Mouse (Mus musculus): ENCODE results near the gene Mmp15. TPM values are rescaled to one million over a fixed set of nuclear protein-coding genes. Genes with fewer than 3 reads are reported as not detected.
A peak's percentile ranks its signal among the peaks of the same experiment; 100 is the strongest.

The Mmp15 gene
- polyA plus RNA-seq, 1 experiment from 2014 or later, result 15.3 TPM

DNA sequence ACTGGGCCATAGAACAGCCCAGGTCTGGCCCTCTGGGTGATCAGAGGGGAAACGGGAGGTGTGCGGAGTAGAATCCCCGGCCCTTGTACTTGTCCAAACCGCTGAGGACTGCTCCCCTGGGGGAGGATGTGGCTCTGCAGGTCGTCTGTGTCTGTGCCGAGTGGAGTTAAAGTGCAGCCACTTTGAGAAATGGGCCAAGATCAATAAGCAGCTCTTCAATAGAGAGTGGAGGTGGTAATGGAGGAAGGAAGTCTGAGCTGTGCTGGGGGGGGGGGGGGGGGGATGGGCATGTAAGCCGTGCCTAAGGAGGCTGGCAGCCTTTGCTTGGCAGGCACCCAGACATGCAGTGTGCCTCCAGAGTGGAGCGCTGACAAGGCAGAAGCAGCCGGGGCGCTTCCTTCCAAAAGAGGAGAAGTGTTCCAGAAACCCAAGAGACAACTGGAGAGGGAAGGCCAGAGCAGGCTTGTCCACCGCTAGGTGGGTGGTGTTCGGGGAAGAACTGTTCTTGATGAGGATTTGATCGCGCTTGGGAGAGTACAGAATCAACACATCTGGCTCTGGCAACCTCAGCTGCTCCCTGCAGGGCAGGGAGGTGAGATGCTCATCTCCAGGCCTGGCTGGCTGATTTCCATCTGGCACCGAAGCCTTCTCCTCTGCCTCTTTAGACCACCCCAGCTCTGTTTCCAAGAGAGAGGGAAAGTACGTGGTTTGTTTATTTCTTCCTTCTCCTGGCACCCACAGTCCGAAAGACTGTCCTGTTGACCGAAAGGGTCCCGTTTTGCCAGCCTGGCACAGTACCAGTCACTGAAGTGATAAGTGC, 3.0 kb upstream of the Mmp15 start:
- 38% methylated on average over 19 of the region's 19 CpGs for WGBS
- peaks cover 11% of the 10 kb centered on the region for H3K4me1 ChIP-seq (ENCODE audit: control insufficient read depth, insufficient read depth, low read length)
- no peak overlapping the region; the same call in 1 of the 2 replicates for H3K27ac ChIP-seq (replicated peaks; ENCODE audit: low read depth, low read length)
- peaks cover 10% of the 10 kb centered on the region for H3K27me3 ChIP-seq (replicated peaks; ENCODE audit: control insufficient read depth, insufficient read depth, low read length)
- H3K36me3 ChIP-seq (ENCODE audit: control insufficient read depth, insufficient read depth, low read length), result peaks cover 16% of the 10 kb centered on the region
- ATAC-seq (ENCODE audit: low read depth) (no peak), DNase-seq (ENCODE audit: low spot score) (peak; percentile 82)
- peak overlapping the region; percentile 28; the same call in 1 of the 2 replicates for H3K4me2 ChIP-seq (ENCODE audit: low read depth, low read length)
- no peak overlapping the region for H3K4me3 ChIP-seq (ENCODE audit: low read depth, low read length)
- H3K9me3 ChIP-seq (ENCODE audit: control insufficient read depth, low read length), result no peaks in the 10 kb centered on the region
- H3K9ac ChIP-seq (ENCODE audit: low read depth, low read length), result 0 out of 2 replicates have a peak overlapping the region, but pooled peaks have one; percentile 10

DNA sequence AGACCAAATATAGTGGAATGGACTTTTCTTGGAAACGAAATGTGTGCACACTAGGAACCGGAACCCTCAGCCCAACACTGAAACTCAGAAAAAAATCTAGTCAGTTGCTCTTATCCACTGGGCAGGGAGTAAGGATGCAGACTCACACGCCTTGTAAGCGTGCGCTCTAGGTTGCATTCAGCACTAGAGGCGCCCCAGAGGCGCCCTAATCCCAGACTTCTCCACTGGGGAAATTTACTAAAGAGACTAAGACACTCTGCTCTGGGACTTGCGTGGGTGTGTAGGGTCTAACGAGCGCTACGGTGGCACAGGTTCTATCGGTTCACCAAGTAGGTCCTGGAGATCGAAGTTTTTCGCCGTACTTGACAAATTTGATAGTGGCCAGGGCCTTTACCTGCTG, 607 bp upstream of the Mmp15 start:
- Histone ChIP-seq H3K4me3 (ENCODE audit: low read depth, low read length) (peak overlapping the region; percentile 75), H3K27me3 (replicated peaks; ENCODE audit: control insufficient read depth, insufficient read depth, low read length) (peaks cover 14% of the 10 kb centered on the region), H3K4me1 (ENCODE audit: control insufficient read depth, insufficient read depth, low read length) (peaks cover 11% of the 10 kb centered on the region), H3K27ac (replicated peaks; ENCODE audit: low read depth, low read length) (no peak overlapping the region), H3K9me3 (ENCODE audit: control insufficient read depth, low read length) (no peaks in the 10 kb centered on the region), H3K4me2 (ENCODE audit: low read depth, low read length) (peak overlapping the region; percentile 99), H3K36me3 (ENCODE audit: control insufficient read depth, insufficient read depth, low read length) (no peaks in the 10 kb centered on the region; the same call in 1 of the 2 replicates), H3K9ac (ENCODE audit: low read depth, low read length) (no peak overlapping the region)
- WGBS, result 3% methylated on average over 15 of the region's 15 CpGs
- ATAC-seq (ENCODE audit: low read depth), result no peak
- peak; percentile 68 for DNase-seq (ENCODE audit: low spot score)

DNA sequence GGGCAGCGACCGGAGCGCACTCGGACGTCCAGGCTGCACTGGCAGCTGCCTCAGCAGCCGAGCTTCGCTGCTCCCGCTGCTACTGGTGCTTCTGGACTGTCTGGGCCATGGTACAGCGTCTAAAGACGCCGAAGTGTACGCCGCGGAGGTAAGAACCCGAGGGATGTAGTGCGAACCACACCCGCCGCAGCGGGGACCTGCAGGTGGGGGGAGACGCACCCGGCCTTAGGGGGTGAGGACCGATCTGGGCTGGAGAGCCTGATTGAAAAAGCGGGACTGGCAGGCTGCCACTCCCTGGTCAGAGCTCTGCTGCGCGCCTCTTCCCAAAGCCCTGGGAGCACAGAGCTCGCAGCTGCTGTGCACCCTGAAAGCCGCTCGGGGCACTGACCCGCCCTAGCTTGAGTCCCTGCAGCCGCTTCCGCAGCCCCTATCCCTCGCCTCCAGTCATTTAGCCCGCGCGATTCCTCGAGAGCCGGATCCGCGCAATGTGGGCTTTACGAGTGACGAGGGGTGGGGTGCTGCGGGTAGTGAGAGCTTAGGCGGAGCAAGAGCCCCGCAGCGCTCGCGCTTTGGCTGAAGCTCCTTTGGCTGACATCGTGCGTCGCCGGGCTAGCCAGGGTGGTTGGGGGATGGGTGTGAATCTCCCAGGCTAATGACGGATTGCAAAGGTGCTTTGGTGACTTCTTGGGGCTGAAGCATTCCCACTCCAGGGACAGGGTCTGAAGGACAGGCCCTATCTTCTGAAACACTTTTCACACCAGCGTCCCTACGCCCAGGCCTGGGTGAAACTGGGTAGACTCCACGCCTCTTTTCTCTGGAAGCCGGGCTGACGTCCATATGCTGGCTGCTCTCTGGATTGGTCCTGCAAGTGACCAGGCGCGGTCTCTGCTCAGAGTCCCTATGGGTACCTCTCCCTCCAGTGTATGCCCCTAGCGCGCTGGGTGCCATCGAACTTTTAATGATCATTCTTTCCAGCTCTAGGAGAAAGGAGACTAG, 1.1 kb downstream of the Mmp15 start:
- Histone ChIP-seq H3K9ac (ENCODE audit: low read depth, low read length) (peak overlapping the region; percentile 76), H3K4me3 (ENCODE audit: low read depth, low read length) (peak overlapping the region; percentile 75), H3K4me2 (ENCODE audit: low read depth, low read length) (peak overlapping the region; percentile 99), H3K9me3 (ENCODE audit: control insufficient read depth, low read length) (no peaks in the 10 kb centered on the region), H3K4me1 (ENCODE audit: control insufficient read depth, insufficient read depth, low read length) (peaks cover 11% of the 10 kb centered on the region), H3K27me3 (replicated peaks; ENCODE audit: control insufficient read depth, insufficient read depth, low read length) (peaks cover 14% of the 10 kb centered on the region), H3K36me3 (ENCODE audit: control insufficient read depth, insufficient read depth, low read length) (no peaks in the 10 kb centered on the region), H3K27ac (replicated peaks; ENCODE audit: low read depth, low read length) (no peak overlapping the region)
- 3% methylated on average over 55 of the region's 62 CpGs for WGBS
- ATAC-seq (ENCODE audit: low read depth) (peak; percentile 48), DNase-seq (ENCODE audit: low spot score) (peak; percentile 68)

DNA sequence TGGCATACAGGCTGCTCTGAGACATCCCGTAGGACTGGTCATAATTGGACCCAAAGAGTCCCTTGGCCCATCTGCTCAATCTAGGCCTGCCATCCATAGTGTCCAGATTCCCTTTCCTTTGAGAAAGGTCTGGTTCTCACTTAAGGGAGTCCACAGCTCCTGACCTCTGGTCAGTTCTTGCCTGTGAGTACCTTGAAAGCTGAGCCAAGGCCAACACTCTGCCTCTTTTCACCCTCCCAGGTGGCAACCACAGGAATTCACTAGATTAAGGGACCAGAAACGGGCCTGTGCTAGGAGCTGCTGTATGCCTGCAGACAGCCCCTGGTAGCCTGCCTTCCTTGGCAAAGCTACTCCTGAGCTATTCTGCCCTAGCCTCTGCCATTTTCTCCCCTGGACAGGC, 2.5 kb downstream of the Mmp15 start:
- H3K27ac ChIP-seq (replicated peaks; ENCODE audit: low read depth, low read length), result no peak overlapping the region
- peaks cover 14% of the 10 kb centered on the region for H3K27me3 ChIP-seq (replicated peaks; ENCODE audit: control insufficient read depth, insufficient read depth, low read length)
- WGBS, result 88% methylated on average over 2 of the region's 2 CpGs
- no peaks in the 10 kb centered on the region; the same call in 1 of the 2 replicates for H3K4me1 ChIP-seq (ENCODE audit: control insufficient read depth, insufficient read depth, low read length)
- H3K36me3 ChIP-seq (ENCODE audit: control insufficient read depth, insufficient read depth, low read length), result no peaks in the 10 kb centered on the region
- no peak overlapping the region for H3K4me3 ChIP-seq (ENCODE audit: low read depth, low read length)
- H3K9ac ChIP-seq (ENCODE audit: low read depth, low read length), result no peak overlapping the region
- no peaks in the 10 kb centered on the region for H3K9me3 ChIP-seq (ENCODE audit: control insufficient read depth, low read length)
- no peak for DNase-seq (ENCODE audit: low spot score)
- no peak overlapping the region for H3K4me2 ChIP-seq (ENCODE audit: low read depth, low read length)
- no peak for ATAC-seq (ENCODE audit: low read depth)

DNA sequence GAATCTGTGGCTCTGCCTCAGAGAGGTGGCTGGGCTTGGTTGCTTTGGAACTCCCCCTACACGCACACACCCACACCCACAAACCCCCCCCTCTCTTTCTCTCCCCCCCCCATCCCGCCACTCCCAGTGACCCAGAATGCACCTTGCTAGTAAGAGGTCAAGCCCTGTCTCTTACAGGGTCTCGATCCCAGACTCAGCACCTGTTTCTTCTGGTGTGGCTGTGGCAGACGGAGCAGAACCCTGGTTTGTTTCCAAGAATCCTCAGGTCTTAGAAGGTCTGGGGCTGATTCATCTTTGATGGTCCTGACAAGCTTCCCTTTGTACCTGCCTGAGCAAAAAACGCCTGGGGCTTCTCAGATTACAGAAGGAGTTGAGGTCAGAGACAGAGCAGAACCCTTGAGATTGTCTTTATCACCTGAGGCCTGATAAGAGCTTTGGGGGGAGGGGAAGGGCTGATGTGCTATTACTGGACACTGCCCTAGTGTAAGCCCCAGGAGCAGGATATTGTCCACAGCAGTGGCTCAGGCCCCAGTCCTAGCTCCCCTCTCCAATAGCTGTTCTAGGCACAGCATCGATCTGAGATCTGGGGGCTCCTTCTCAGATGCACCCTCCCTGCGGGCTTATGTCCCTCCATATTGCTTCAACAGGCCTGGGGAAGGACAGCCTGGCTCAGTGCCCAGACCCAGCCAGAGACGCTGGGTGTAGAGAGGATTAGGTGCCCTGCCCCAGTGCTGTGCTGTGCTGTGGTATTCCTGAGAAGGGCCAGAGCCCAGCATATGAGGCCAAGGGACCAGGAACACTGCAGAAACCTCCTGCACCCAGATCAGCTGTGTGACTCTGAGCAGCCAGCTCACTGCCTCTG, 6.7 kb downstream of the Mmp15 start:
- peak; percentile 41 for ATAC-seq (ENCODE audit: low read depth)
- Histone ChIP-seq H3K4me1 (ENCODE audit: control insufficient read depth, insufficient read depth, low read length) (no peaks in the 10 kb centered on the region; the same call in 1 of the 2 replicates), H3K4me3 (ENCODE audit: low read depth, low read length) (no peak overlapping the region), H3K27ac (replicated peaks; ENCODE audit: low read depth, low read length) (no peak overlapping the region), H3K4me2 (ENCODE audit: low read depth, low read length) (no peak overlapping the region), H3K36me3 (ENCODE audit: control insufficient read depth, insufficient read depth, low read length) (no peaks in the 10 kb centered on the region), H3K9ac (ENCODE audit: low read depth, low read length) (no peak overlapping the region), H3K27me3 (replicated peaks; ENCODE audit: control insufficient read depth, insufficient read depth, low read length) (0 out of 2 replicates have a peak, but pooled peaks cover 7% of the 10 kb centered on the region), H3K9me3 (ENCODE audit: control insufficient read depth, low read length) (no peaks in the 10 kb centered on the region)
- 37% methylated on average over 6 of the region's 8 CpGs for WGBS
- DNase-seq (ENCODE audit: low spot score), result peak; percentile 32

DNA sequence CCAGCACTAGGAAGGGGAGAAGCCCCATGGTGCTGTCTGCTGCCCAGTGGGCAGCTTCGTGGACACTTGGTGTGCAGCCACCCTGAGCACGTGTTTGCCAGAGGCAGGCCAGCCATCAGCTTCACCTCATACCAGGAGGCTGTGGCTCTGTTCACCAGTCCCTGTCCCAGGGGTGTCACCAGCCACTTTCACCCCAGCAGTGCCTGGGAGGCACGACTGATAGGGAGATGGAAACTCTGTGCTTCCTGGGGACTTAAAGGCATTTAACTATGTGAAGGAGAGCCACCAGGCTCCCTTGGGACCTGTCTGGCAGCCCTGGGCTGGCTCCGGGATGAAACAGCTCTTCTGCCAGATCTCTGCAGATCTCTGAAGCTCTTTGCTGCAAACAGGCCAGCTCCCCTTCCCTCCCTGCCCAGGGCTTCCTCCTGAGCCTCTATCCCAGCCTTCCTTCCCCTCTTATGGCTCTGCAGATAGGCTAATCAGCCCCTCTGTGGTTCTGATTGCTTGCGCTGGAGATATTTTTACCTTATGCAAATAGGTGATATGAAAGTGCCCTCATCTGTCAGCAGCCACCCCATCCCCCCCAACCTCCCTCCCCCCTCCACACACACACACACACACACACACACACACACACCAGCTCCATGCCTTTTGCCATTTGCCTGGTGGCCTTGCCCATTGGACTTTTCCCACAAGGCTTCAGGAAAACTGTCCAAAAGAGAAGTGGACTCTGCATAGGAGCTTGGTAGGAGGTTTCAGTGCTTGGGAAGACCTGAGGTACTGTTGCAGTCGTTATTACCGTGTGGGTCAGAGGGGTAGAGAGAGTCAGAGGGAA, 8.3 kb downstream of the Mmp15 start:
- ATAC-seq (ENCODE audit: low read depth) (no peak), DNase-seq (ENCODE audit: low spot score) (peak; percentile 31)
- no peak overlapping the region for H3K4me3 ChIP-seq (ENCODE audit: low read depth, low read length)
- H3K27ac ChIP-seq (replicated peaks; ENCODE audit: low read depth, low read length), result peak overlapping the region; percentile 13; the same call in 1 of the 2 replicates
- H3K4me1 ChIP-seq (ENCODE audit: control insufficient read depth, insufficient read depth, low read length), result no peaks in the 10 kb centered on the region; the same call in 1 of the 2 replicates
- no peak overlapping the region; the same call in 1 of the 2 replicates for H3K9ac ChIP-seq (ENCODE audit: low read depth, low read length)
- no peak overlapping the region for H3K4me2 ChIP-seq (ENCODE audit: low read depth, low read length)
- H3K9me3 ChIP-seq (ENCODE audit: control insufficient read depth, low read length), result no peaks in the 10 kb centered on the region
- WGBS, result 48% methylated on average over 6 of the region's 7 CpGs
- no peaks in the 10 kb centered on the region for H3K27me3 ChIP-seq (replicated peaks; ENCODE audit: control insufficient read depth, insufficient read depth, low read length)
- H3K36me3 ChIP-seq (ENCODE audit: control insufficient read depth, insufficient read depth, low read length), result no peaks in the 10 kb centered on the region

DNA sequence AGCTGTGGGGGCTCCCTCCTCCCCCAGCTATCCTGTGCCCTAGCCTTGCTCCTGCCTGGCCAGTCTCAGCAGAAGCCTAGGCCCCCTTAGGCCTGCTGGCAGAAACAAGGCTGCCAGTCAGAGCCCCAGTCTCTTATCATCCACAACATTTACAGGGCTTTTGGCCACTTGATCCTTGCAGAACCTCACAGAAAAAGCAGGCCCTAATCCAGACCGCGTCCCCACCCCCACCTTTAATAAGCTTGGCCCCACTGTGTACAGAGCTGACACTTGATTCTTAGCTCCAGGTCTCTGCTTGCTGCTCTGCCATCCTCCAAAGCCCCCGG, 8.9 kb downstream of the Mmp15 start:
- ATAC-seq (ENCODE audit: low read depth), result no peak
- WGBS, result 75% methylated on average over 3 of the region's 3 CpGs
- no peak overlapping the region for H3K9ac ChIP-seq (ENCODE audit: low read depth, low read length)

More for the DNA sequence above, 8.9 kb downstream of the Mmp15 start:
- Histone ChIP-seq H3K9me3 (ENCODE audit: control insufficient read depth, low read length) (no peaks in the 10 kb centered on the region), H3K27me3 (replicated peaks; ENCODE audit: control insufficient read depth, insufficient read depth, low read length) (no peaks in the 10 kb centered on the region), H3K4me3 (ENCODE audit: low read depth, low read length) (no peak overlapping the region), H3K36me3 (ENCODE audit: control insufficient read depth, insufficient read depth, low read length) (no peaks in the 10 kb centered on the region), H3K4me1 (ENCODE audit: control insufficient read depth, insufficient read depth, low read length) (no peaks in the 10 kb centered on the region; the same call in 1 of the 2 replicates), H3K4me2 (ENCODE audit: low read depth, low read length) (no peak overlapping the region), H3K27ac (replicated peaks; ENCODE audit: low read depth, low read length) (no peak overlapping the region)
- DNase-seq (ENCODE audit: low spot score), result no peak
